Mouse (Mus musculus) liver, embryonic 13.5 days (tissue): ENCODE measurements around the gene Trim45. TPM values are rescaled to one million over a fixed set of nuclear protein-coding genes. Genes with fewer than 3 reads are reported as not detected.

Source experiments
- ATAC-seq: fragments of 200-750 bp; cut with Nextera tagmentation; 2 replicates; pipeline ENCODE4 v1.8.0; 2017; ENCODE audit warnings: low read depth, mild to moderate bottlenecking, moderate number of reproducible peaks, moderate library complexity
- DNase-seq: peaks from one replicate; pipeline ENCODE4 v3.0.0; 2022
- H3K27ac ChIP-seq: fragments of 300-500 bp; sonication (generic); 2 replicates; pipeline ENCODE4 v1.5.1; 2015; ENCODE audit warnings: moderate library complexity, mild to moderate bottlenecking, inconsistent platforms
- H3K27me3 ChIP-seq: fragments of 300-500 bp; sonication (generic); 2 replicates; pipeline ENCODE4 v1.6.1; 2015; ENCODE audit warnings: mild to moderate bottlenecking, inconsistent platforms
- H3K36me3 ChIP-seq: fragments of 300-500 bp; sonication (generic); 2 replicates; pipeline ENCODE4 v1.6.1; 2015; ENCODE audit warnings: mild to moderate bottlenecking, inconsistent platforms
- H3K4me1 ChIP-seq: fragments of 300-500 bp; sonication (generic); replicated peaks from 2 replicates; pipeline ENCODE4 v1.6.1; 2015; ENCODE audit warnings: inconsistent platforms
- H3K4me2 ChIP-seq: fragments of 300-500 bp; sonication (generic); 2 replicates; pipeline ENCODE4 v1.6.1; 2015; ENCODE audit warnings: inconsistent platforms, mild to moderate bottlenecking, moderate library complexity
- H3K4me3 ChIP-seq: fragments of 300-500 bp; sonication (generic); replicated peaks from 2 replicates; pipeline ENCODE4 v1.5.1; 2015; ENCODE audit warnings: mild to moderate bottlenecking, inconsistent platforms
- H3K9ac ChIP-seq: fragments of 300-500 bp; sonication (generic); 2 replicates; pipeline ENCODE4 v1.6.1; 2015; ENCODE audit warnings: mild to moderate bottlenecking, inconsistent platforms
- H3K9me3 ChIP-seq: fragments of 300-500 bp; sonication (generic); replicated peaks from 2 replicates; pipeline ENCODE4 v1.6.1; 2016; ENCODE audit warnings: inconsistent platforms
- WGBS: fragments of 180-500 bp; shearing (Covaris S2); methylation state at CpG from one replicate; pipeline ENCODE4 v1.1.7; 2015; ENCODE audit not compliant: insufficient replicate concordance; 5-methylcytosine and 5-hydroxymethylcytosine counted together
- polyA plus RNA-seq: library from polyadenylated mRNA; unstranded; fragments of >200 nt; fragmentation: Nextera tagmentation; extraction: Ambion mirVana; gene quantifications from 2 replicates; pipeline ENCODE4 v1.2.1, GENCODE M21; 2015

The Trim45 gene
- polyA plus RNA-seq, result 0.88 and 1.0 TPM in 2 replicates

DNA sequence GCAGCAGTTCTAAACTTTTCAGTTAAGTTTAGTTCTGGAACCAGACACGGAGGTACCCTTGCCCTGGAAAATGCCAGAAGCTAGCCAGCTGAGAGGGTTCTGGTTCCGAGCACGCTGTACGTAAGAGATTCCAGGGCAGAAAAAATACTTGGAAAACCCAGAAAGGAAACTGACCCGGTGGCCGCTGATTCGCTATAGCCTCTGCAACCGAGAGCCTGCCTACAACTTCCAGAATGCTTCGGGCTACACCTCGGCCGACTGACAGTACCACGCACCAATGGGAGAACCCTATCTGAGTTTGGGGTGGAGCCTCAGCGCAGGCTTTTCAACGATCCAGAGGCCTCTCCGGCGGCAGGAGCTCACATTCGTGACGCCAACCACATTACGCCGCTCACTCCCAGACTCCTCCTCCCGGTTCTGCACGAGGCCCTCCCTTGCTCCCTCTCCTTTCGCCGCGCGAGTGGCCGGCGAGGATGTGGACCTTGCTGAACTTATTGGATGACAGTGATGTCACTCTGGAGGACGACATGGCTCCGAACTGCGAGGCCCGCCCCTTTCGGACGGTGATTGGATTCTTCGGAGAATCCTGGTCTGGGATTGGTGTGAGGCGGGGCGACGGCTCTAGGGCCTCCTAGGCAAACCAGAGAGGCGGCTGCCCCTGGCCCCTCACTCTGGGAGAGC, at the start of gene Trim45:
Gene Trim45, plus strand, starts transcription at position 378 of the 681 bp plus-strand sequence.
- peak within 1 kb of the TSS; percentile 74 for H3K9ac ChIP-seq
- peak within 1 kb of the TSS; percentile 81 for H3K4me2 ChIP-seq
- ATAC-seq (peak; percentile 96), DNase-seq (peak; percentile 97)
- no peaks in the 10 kb centered on the region for H3K27me3 ChIP-seq
- peak within 1 kb of the TSS; percentile 62 for H3K27ac ChIP-seq
- H3K4me3 ChIP-seq, result peak within 1 kb of the TSS; percentile 71
- WGBS, result under 1% methylated on average over 39 of the region's 39 CpGs
- H3K9me3 ChIP-seq, result no peaks in the 10 kb centered on the region
- no peaks in the 10 kb centered on the region for H3K36me3 ChIP-seq
- peaks cover 25% of the 10 kb centered on the region for H3K4me1 ChIP-seq

DNA sequence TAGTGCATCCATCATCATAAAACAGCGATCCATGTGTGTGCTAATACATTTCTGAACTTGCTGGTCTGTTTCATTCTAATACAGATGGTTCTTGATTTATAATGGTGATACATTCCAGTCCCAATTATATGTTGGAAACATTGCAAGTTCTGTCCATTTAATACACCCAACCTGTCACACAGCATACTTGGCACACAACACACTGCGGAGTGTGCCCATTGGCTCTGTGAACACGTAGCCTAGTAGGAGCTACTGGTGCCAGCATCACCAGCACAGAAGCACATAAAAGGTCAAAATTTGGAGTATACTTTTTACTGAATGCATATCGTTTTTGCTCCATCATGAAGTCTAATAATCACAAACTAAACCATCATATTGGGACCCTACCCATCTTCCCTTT, 44.9 kb upstream of the Trim45 start:
- no peak for DNase-seq
- Histone ChIP-seq H3K27me3 (no peaks in the 10 kb centered on the region), H3K9ac (no peak overlapping the region), H3K9me3 (no peaks in the 10 kb centered on the region), H3K4me3 (no peak overlapping the region), H3K4me2 (no peak overlapping the region), H3K27ac (no peak overlapping the region), H3K36me3 (no peaks in the 10 kb centered on the region), H3K4me1 (no peaks in the 10 kb centered on the region)
- ATAC-seq, result no peak
- WGBS, result 67% methylated on average over 4 of the region's 4 CpGs

DNA sequence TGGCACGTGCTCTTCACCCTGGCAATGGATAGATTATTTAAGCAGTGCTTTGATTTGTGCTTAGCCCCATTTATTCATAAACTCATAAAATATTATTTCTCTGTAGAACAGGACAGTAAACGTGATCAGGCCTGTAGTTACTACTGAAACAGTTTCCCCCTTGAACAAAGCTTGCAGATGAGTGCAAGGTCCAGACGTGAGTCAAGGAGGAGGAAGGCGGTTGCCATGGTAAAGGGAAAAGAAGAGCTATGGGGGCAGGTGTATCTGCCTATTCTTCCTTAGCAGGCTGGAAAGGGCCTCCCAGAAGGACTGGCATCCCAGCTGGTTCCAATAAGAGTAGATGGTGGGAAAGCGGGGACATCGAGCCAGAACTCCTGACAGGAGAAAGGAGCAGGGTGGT, 40.6 kb upstream of the Trim45 start:
- Histone ChIP-seq H3K27ac (no peak overlapping the region), H3K36me3 (no peaks in the 10 kb centered on the region), H3K27me3 (no peaks in the 10 kb centered on the region), H3K4me1 (no peaks in the 10 kb centered on the region), H3K9ac (no peak overlapping the region), H3K9me3 (no peaks in the 10 kb centered on the region), H3K4me2 (no peak overlapping the region), H3K4me3 (no peak overlapping the region)
- ATAC-seq, result no peak
- 66% methylated on average over 6 of the region's 6 CpGs for WGBS
- DNase-seq, result no peak

DNA sequence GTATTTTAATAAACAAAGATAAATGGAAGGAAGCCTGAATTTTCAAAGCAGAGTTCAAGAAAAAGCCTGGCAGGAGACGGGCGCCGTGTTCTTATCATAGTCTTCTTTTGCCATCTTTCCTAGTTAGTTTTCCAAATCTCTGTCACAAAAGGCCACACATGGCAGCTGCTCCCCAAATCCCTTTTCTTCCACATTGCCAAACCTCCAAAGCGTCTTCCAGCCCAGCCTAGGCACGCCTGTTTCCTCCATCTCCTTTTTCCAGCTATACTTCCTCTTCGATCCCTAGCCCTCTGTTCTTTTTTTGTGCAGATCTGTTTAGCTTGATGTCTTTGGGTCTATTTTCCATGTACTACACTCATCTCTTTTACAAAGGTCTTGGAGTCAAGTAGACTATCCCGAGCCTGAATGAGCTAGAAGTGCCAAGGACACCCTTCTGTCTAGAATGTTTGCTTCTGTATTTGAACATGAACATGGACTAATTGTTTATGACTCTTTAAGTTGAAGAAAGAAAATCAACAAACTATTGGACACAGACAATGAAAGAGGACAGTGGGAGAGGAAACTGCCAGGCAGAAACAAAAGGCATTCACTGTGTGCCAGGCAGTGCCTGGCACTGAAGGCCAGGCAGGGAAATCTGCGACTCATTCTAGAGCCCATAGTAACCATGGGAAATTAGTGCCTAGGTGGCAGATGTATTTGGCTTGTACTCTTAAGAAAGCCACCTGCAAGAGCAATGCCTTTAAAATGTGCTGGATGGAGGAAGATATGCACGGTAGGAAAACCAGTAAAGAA, 40.0 kb upstream of the Trim45 start:
- H3K9me3 ChIP-seq, result no peaks in the 10 kb centered on the region
- no peak overlapping the region for H3K4me2 ChIP-seq
- H3K4me3 ChIP-seq, result no peak overlapping the region
- H3K27ac ChIP-seq, result no peak overlapping the region
- H3K9ac ChIP-seq, result no peak overlapping the region
- 71% methylated on average over 9 of the region's 9 CpGs for WGBS
- H3K36me3 ChIP-seq, result no peaks in the 10 kb centered on the region
- DNase-seq, result no peak
- no peaks in the 10 kb centered on the region for H3K27me3 ChIP-seq
- no peaks in the 10 kb centered on the region for H3K4me1 ChIP-seq
- no peak for ATAC-seq

DNA sequence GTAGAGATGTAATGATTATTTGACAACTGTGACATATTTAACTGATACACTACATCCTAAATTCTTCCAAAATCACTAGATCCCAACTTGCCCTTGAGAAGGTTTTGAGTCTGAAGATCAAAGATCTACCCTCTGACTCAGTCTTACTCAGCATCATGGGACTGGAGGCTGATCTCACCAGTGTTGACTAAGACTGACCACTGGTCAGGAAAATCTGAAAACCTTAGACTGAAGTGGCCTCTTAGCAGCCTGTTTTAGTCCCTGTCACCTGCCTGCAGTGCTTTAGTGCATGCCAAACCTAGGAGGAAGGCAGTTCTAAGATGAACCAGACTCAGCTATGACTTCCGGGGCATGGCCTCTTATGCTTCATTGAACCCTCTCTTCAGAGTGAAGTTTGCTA, 32.8 kb upstream of the Trim45 start:
- no peak for ATAC-seq
- H3K9me3 ChIP-seq, result no peaks in the 10 kb centered on the region
- 76% methylated on average over 1 of the region's 1 CpGs for WGBS
- no peak for DNase-seq
- no peak overlapping the region for H3K4me3 ChIP-seq
- no peak overlapping the region for H3K9ac ChIP-seq
- no peak overlapping the region for H3K4me2 ChIP-seq
- no peaks in the 10 kb centered on the region for H3K27me3 ChIP-seq
- no peaks in the 10 kb centered on the region for H3K36me3 ChIP-seq
- no peak overlapping the region for H3K27ac ChIP-seq
- no peaks in the 10 kb centered on the region for H3K4me1 ChIP-seq

DNA sequence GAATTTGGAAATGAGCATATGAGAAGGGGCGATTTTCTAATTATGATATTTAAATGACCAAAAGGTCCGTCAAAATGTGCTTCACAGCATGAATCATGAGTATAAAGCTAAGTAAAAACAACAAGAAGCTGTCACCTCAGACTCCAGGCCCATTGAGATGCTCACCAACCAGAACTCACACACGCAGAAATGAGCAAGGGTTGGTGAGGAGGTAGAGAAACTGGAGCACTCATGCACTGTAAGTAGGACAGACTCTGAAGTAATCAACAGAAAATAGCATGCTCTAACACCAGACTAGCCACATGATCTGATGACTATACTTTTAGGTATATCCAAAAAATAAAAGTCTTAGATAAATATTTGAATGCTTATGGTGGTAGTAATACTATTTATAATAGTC, 31.6 kb upstream of the Trim45 start:
- Histone ChIP-seq H3K9me3 (no peaks in the 10 kb centered on the region), H3K4me3 (no peak overlapping the region), H3K27ac (no peak overlapping the region), H3K9ac (no peak overlapping the region), H3K36me3 (no peaks in the 10 kb centered on the region), H3K4me1 (no peaks in the 10 kb centered on the region), H3K4me2 (no peak overlapping the region), H3K27me3 (no peaks in the 10 kb centered on the region)
- no peak for DNase-seq
- 72% methylated on average over 3 of the region's 3 CpGs for WGBS
- ATAC-seq, result no peak

DNA sequence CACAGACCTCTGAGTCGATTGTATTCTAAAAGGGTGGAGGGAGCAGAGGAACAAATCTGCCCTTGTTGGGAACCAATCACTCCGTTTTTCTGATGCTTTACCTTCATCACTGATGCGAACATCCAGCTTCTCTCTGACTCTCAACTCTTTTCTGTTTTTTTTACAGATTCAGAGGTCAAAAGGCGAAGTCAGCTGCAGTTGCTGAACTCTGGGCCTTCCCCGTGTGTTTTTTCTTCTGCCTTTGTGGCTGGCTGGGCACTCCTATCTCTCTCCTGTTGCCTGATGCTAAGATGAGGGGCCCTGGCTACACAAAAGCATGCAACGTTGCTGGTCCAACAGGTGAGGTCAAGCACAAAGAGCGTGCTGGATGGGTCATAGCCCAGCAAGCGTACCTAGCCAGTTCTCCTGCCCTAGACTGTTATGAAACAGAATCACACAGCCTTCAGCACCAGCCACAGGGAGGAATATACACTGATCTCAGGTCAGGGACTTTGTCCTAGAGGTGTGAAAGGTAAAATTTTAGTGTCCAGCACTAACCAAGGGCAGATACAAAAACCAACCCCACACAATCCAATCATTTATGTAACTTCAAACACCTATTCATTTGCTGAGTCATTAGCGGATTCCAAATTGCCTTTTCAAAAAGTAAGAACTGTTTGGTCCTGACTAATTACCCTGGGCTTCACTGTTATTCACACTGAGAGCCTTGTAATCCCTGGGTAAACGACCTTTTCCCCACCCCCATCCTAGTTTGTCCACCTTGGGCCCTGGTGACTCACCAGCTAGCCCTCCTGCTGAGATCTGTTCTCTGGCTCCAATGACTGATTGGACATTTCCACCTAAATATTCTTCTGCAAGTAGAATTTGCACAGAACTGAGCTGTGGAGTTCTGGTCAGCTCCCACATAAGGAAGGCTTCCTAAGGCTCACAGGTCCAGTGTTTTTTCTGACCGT, 29.3 kb upstream of the Trim45 start:
- Histone ChIP-seq H3K4me3 (no peak overlapping the region), H3K9ac (no peak overlapping the region)
- DNase-seq, result no peak

DNA sequence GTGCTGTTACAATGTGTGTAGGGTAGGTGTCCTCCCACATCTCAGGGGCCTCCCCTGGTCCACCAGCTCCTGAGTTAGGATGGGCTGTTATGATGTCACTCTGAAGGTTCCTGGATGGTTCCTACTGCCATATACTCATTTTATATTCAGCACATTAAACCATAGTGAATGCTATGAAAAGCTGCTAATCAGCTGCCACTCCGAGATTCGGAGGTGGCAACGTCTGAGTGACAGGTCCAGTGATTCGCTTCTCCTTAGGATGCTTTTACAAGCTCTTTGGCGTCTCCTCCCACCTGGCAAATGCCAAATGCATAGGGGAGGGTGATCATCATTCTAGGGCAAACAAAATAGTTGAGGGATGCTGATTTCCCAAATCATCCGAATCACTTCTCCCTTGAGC, 26.5 kb upstream of the Trim45 start:
- Histone ChIP-seq H3K4me2 (no peak overlapping the region), H3K9ac (no peak overlapping the region), H3K9me3 (no peaks in the 10 kb centered on the region), H3K27me3 (no peaks in the 10 kb centered on the region), H3K4me1 (no peaks in the 10 kb centered on the region), H3K4me3 (no peak overlapping the region), H3K27ac (no peak overlapping the region), H3K36me3 (no peaks in the 10 kb centered on the region)
- DNase-seq (no peak), ATAC-seq (no peak)
- WGBS, result 66% methylated on average over 6 of the region's 6 CpGs

More for the DNA sequence above, 29.3 kb upstream of the Trim45 start:
- WGBS, result 51% methylated on average over 11 of the region's 11 CpGs
- H3K27ac ChIP-seq, result no peak overlapping the region
- ATAC-seq, result no peak
- no peaks in the 10 kb centered on the region for H3K36me3 ChIP-seq
- no peaks in the 10 kb centered on the region for H3K9me3 ChIP-seq
- no peaks in the 10 kb centered on the region for H3K27me3 ChIP-seq
- no peak overlapping the region for H3K4me2 ChIP-seq
- no peaks in the 10 kb centered on the region for H3K4me1 ChIP-seq

DNA sequence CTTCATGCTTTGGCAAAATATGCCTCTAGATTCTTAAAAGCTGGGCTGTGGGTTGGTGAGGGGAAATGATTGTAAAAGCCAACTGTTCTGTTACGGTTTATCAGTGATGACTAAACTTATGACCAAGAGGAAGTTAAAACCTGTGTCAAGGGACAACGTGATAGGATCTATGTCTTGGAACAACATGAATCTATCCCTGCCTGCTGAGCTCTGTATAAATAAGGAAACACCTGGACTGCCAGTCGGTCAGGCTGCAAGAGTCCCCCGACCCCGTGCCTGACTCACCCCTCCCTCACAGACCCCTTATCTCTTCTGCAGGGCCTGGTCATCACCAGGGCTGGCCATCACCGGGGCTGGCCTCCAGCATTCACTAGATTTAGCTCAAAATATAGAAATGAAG, 15.9 kb upstream of the Trim45 start:
- ATAC-seq, result no peak
- 5% methylated on average over 6 of the region's 6 CpGs for WGBS
- no peak for DNase-seq

DNA sequence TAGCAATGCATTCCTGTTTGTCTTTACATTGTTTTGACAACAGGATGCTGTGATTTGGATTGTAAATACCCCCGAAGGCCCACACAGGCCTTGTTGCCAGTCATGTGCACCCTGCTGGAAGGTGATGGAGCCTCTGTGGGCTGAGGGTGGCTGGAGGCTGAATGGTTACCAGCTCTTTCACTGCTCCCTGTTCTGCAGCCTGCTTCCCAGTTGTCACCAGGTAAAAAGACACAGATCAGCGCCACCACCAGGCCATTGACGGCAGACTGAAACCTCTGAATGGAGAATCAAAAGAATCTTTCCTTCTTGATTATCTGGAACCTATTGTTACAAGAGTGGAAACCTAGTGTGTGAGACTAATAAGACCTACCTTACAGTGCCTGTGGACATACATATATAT, 15.1 kb upstream of the Trim45 start:
- Histone ChIP-seq H3K36me3 (no peaks in the 10 kb centered on the region), H3K9ac (no peak overlapping the region), H3K27ac (no peak overlapping the region), H3K27me3 (no peaks in the 10 kb centered on the region), H3K4me3 (no peak overlapping the region), H3K9me3 (no peaks in the 10 kb centered on the region), H3K4me1 (0 out of 2 replicates have a peak, but pooled peaks cover 3% of the 10 kb centered on the region), H3K4me2 (no peak overlapping the region)
- WGBS, result 29% methylated on average over 3 of the region's 3 CpGs
- DNase-seq (no peak), ATAC-seq (no peak)

More for the DNA sequence above, 15.9 kb upstream of the Trim45 start:
- no peak overlapping the region for H3K9ac ChIP-seq
- no peak overlapping the region for H3K4me3 ChIP-seq
- H3K36me3 ChIP-seq, result no peaks in the 10 kb centered on the region
- 0 out of 2 replicates have a peak, but pooled peaks cover 3% of the 10 kb centered on the region for H3K4me1 ChIP-seq
- no peaks in the 10 kb centered on the region for H3K9me3 ChIP-seq
- H3K4me2 ChIP-seq, result no peak overlapping the region
- no peak overlapping the region for H3K27ac ChIP-seq
- no peaks in the 10 kb centered on the region for H3K27me3 ChIP-seq

DNA sequence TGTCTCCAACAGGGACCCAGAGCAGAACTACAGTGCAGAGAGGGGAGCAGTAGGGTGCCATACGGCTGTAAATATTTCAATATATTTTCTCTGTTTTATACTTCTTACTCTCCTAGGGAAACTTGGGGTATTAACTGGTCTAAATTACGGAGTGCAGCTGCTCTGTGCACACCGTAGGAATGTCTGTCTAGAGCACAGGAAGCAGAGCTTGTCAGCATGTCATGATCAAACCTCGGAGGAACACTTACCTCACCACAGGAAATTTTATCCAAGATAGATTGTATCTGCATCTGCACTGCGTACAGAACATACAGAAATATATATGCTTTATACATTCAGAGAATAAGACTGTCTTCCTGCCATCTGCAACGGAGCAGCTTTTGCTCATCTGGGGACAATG, 13.4 kb upstream of the Trim45 start:
- WGBS, result 25% methylated on average over 6 of the region's 6 CpGs
- H3K9ac ChIP-seq, result no peak overlapping the region
- ATAC-seq (no peak), DNase-seq (no peak)
- no peaks in the 10 kb centered on the region for H3K36me3 ChIP-seq
- H3K4me3 ChIP-seq, result no peak overlapping the region
- H3K4me2 ChIP-seq, result no peak overlapping the region
- no peaks in the 10 kb centered on the region for H3K27me3 ChIP-seq
- H3K4me1 ChIP-seq, result 0 out of 2 replicates have a peak, but pooled peaks cover 3% of the 10 kb centered on the region
- no peaks in the 10 kb centered on the region for H3K9me3 ChIP-seq
- no peak overlapping the region for H3K27ac ChIP-seq
